Mouse (Mus musculus) CD4-positive helper T cell, adult 2 months (primary cell): Measurements from ENCODE around the gene Cox14.
"Not testable (repeated sequence)": the region's sequence is repeated elsewhere in the genome, so short reads cannot be mapped to it uniquely, and the experiment has no call there.

Source experiments
- DNase-seq: peaks from one replicate; pipeline ENCODE4 v3.0.0-alpha.2; 2012; ENCODE audit warnings: low read depth, missing footprints, low spot score

Gene Cox14

DNA sequence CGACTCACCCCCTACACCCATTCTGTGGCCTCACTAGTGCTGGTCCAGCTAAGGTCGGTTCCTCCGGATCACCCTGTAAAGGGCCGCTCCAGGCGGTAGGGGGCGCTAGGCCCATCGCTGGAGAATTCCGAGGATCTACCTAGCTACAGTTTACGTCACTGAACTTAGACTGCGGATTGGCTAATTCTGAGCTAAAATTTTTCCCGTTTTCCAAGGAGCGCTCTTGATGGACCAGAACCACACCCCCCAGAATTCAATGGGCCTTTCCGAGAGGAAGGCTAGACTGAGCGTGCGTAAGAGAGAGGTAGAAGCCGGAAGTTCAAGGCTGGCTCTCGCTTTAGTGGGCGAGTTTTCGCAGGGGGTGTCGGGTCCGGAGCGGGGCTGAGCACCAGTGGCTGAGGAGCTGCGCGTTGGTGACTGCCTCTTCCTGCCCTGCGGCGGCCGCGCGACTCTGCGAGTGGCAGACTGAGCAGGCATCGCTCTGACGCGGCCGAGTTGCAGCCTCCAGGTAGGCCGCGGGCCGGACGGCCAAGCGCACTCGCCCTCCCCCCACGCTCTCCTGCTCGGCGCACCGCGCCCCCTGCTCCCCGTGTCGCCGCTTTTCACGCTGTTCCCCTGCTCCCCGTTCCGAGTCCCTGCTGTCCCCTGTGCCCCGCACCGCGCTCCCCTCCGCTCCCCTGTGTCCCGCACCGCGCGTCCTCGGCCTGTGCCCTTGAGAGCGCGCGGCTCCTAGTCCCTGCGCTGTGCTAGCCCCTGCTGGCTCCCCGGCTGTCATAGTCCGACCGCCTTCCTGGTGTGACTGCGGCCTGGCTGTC lies at the start of gene Cox14:
TSS of gene Cox14 (plus strand) at position 278 of the 815 bp plus-strand sequence.
- peak; percentile 96 for DNase-seq

DNA sequence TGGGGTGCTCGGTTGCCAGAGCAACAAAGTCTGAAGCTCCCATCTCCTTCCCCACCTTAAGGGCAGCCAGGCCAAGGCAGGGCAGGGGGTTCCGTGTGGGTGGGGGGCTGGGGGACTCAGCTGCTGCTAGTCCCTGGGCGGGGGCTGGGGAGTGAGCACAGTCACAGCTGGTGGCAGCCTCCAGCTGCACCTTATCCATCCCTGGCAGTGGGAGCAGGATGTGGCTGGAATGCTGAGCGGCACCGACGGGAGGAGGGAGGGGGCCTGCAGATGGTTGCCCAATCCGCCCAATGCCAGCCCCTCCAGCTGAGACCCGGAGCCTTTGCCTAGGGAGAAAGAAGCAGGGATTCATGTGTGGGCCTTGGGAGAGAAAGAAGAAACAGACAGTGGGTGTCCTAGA lies 48.3 kb upstream of the Cox14 start:
- no peak for DNase-seq

DNA sequence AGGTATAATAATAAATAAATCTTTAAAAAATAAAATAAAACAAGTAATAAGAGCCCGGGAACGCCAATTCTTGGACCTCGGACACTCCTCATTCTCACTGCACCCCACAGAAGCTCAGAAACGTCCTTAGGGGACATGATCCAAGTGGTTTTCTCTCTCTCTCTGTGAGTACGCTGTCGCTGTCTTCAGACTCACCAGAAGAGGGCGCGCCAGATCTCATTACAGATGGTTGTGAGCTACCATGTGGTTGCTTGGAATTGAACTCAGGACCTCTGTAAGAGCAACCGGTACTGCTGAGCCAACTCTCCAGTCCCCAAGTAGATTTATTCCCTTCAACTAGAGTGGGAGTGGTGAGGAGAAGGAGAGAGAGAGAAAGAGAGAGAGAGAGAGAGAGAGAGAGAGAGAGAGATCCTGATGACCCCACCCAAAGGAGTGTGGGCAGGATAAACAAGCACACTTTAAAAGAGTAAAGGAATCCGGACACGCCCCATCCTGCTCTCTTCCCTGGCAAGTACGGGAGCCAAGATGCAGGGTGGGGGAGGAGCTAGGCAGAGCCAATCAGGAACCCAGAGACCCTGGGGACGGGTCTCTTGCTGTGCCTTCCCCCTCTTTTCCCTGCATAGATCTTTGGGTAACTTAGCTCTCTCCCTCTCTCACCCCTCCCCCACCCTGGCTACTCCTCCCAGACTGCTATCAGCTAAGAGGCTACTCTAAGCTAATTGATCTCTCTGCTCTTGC lies 47.2 kb upstream of the Cox14 start:
- peak; percentile 48 for DNase-seq

DNA sequence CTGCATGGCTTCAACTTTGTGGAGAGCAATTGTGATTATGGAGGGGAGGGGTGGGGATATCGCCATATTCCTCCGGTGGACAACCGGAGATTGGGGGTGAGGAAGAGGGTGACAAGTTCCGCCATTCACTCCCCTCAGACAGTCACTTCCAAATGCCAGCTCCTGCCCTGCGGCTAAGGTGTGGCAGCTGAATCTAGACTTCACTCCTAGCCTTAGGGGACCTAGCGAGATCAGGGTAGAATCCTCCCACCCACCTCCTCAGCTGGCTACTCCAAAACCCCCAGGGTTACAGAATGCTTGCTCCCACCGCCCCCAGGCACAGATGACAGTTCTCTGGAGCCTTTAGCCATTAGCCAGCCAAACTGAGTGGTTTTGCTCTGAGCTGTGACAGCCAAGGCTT lies 46.4 kb upstream of the Cox14 start:
- no peak for DNase-seq

DNA sequence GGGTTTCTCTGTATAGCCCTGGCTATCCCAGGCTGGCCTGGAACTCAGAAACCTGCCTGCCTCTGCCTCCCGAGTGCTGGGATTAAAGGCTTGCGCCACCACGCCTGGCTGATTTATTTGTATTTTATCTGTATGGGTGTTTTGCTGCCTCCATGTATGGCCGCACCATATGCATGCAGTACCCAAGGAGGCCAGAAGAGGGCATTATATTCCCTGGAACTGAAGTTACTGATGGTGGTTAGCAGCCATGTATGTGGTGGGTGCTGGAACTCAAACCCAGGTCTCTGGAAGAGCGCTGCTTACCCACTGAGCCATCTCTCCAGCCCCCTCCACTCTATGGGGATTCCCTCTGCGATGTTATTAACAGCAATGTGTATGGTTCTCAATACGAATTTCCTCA lies 42.5 kb upstream of the Cox14 start:
- no peak for DNase-seq

DNA sequence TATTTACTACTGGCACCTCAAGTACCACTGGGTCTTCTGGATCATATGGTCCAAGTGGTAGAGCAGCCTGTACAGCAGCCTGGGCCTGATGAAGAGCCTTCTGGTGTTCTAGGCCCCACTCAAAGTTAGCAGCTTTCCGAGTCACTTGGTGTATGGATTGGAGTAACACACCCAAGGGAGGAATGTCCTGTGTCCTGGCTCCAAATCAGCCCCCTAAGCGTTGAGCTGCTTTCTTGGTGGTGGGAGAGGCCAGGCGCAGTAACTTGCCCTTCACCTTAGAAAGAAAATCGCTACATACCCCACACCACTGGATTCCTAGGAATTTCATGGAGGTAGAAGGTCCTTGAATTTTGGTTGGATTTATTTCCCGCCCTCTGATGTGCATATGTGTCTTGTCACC lies 41.3 kb upstream of the Cox14 start:
- DNase-seq, result no peak

DNA sequence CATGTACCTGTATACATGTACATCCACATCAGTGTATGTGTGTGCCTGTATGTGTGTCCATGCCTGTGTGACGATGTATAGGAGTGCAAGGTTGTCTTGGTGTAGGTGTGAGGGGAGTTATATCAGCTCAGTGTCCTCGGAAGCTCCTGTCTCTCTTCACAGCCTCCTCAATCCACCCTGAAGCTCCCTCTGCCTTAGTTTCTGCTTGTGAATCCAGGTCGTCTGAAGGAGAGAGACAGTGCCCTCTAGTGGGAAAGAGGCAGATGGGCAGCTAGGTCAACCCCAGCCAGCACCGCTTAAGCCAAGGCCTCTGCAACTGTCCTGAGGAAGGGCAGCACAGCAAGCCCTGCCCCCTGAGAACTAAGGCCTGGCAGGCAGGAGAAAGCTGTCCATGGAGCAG lies 36.7 kb upstream of the Cox14 start:
- DNase-seq, result peak; percentile 49

DNA sequence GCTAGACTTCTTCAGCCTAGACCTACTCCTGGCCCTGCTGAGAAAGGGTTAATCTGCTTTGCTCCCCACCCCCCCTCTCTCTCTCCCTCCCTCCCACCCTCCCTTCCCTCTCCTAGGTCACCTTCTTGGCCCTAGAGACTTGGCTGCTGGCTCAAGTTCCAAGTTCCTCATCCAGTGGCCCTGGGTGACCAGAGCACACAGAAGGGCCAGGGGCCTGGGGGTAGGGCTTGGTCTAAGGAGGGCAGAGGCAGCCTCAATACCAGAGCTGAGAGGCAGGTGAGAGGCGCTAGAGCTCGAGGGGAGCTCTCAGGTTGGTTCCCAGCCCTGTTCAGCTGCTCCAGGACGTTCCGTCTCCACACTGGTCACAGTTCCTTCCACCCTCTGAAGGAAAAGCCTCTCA lies 34.5 kb upstream of the Cox14 start:
- DNase-seq, result no peak

DNA sequence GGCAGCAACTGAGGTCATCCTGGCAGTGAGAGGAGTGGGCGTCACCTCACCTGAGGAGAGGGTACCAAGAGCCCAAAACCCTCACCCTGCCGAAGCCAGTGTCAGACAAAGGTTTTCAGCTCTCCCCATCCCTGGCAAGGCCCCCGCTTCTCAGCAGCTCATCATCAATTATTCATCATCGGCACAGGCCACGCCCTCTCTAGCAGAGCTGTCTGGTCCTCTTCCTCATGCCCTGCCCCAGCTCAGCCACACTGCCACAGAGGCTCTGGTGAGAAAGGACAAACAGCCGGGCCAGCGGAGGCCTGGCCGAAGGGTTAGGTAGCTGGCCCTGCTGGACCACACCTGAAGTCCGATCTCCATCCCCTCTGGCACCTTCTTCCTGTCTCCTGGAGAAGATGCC lies 33.4 kb upstream of the Cox14 start:
- DNase-seq, result no peak

DNA sequence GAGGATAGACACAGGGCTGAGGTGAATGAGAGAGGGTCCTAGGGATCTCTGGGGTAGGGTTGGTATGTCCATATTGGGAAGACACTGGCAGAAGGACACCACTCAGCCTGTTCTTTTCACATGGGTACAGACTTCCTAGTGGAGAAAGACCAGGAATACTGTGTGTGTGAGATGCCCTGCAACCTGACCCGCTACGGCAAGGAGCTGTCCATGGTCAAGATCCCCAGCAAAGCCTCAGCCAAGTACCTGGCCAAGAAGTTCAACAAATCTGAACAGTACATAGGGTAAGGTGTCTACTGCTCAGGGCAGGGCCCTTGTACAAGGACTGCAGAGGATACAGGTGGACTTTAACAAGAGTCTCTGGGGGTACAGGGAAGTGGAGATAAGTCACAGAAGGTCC lies 28.1 kb upstream of the Cox14 start:
- DNase-seq, result no peak

DNA sequence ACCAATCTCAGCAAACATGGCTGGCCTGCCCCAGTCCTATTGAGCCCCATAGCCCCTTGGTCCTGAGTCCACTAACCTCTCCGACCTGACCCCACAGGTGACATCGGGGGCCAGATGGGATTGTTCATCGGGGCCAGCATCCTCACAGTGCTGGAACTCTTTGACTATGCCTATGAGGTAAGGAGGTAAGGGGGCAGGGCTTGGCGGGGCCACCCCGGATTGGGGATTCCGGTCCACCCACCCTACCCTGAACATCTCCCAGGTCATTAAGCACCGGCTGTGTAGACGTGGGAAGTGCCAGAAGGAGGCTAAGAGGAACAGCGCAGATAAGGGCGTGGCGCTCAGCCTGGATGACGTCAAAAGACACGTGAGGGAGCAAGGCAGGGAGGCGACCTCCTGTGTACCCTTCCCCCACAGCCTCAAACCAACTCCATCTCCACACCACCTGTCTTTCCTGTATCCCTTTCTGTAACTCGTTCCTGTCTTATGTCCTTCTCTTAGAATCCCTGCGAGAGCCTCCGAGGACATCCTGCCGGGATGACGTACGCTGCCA lies 26.8 kb upstream of the Cox14 start:
- peak; percentile 35 for DNase-seq

DNA sequence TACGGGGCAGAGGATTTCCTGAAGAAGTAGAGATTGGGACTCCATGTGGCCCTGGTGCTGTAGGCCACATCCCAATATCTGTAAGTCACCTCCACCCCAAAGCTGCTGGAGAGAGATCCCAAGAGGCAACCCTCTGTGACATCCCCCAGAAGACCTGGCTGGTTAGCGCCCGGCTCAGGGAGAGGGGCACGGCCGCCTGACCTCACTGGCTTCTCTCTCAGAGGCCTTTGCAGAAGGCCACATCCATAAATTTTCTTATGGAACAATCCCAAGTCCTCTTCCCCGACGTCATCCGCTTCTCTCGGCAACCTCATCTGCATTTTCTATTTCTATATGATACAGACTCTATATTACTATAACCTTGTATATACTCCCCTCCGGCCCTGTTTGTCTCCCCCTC lies 25.7 kb upstream of the Cox14 start:
- no peak for DNase-seq

DNA sequence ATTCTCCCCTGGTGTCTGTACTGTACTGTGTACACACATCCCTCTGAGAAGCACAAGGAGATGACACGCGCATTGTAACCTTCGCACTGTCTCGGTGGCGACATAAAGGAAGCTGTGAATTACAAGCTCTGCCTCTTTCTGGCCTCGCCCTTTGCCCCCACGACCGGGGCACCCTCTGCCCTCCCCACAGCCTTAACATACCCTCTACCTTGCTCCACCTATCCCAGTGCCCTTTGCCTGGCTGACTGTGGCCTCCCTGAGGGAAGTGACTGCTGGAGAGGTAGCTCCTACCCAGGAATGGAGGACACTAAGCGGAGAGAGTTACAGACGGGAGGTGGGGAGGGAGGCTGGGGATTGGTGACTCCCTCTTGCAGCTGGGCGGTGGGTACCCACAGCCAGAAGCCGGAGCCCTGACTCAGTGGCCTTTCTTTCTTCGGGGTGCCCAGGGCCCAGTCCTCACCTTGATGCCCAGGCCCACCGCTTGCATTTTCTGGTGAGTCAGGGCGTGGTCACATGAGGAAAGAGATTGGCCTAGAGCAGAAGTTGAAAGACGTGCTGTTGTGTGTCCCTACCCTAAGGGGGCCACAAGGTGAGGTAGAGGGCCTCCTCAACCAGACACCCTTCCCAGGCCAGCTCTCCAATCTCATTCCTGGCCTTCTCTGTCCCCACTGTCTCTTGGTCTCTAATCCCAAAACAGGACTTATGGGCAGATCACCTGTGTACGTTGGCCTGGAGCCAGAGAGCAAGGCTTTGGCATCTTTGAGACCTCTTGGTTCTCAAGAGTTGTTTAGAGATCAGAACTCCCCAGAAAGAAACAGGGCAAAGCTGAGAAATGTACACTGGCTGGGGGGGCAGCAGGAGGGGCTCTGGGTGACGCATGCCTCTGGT lies 25.0 kb upstream of the Cox14 start:
- no peak for DNase-seq

DNA sequence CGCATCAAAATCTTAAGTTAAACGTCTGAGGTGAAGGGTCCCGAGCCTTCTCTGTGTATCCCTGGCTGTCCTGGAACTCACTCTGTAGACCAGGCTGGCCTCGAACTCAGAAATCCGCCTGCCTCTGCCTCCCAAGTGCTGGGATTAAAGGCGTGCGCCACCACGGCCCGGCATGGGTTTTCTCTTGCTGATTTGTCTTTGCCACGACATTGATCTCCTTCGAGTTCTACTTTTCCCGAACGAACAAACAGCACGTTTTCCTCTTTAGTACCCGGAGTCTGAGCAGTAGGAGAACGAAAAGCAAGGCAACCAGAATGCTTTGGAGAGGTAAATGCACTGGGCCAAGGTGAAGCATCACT lies 23.8 kb upstream of the Cox14 start:
- DNase-seq, result not testable (repeated sequence)

DNA sequence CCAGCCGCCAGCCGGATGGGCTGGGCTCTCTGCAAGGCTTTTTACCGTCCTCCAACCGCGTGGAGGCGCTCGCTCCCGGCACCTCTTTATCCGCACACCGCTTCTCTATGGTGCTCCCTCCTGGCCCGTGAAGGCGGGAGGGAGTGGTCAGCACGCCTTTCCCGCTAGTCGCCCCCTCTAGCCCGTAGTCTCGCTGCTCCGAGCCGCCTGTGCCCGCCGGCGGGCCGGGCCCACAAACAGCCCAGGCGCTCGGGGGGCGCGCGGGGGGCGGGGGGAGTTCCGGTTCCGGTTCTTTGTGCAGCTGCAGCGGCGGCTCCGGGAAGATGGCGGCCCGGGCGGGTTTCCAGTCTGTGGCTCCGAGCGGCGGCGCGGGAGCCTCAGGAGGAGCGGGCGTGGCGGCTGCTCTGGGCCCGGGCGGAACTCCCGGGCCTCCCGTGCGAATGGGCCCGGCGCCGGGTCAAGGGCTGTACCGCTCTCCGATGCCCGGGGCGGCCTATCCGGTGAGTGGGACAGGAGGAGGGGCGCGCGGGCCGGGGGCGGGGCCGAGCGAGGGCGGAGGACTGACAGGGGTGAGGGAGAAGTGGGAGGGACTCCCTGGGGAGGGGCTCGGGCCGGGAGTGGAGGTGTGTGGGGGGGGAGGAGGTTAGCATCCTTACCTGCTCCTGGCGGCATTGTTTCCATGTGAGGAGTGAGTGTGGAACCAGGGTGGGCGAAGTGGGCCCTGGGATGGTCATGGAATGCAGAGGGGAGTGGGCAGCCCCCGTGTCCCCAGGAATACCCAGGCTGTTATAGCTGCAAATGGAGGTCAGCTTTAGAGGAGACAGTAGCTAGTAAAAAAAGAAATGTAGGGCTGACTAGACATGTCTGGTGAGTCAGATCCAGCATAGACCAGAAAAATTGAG lies 23.2 kb upstream of the Cox14 start, which contains the start of gene Smarcd1:
TSS of gene Smarcd1 (plus strand) at position 131 of the 902 bp plus-strand sequence.
- peak; percentile 91 for DNase-seq

DNA sequence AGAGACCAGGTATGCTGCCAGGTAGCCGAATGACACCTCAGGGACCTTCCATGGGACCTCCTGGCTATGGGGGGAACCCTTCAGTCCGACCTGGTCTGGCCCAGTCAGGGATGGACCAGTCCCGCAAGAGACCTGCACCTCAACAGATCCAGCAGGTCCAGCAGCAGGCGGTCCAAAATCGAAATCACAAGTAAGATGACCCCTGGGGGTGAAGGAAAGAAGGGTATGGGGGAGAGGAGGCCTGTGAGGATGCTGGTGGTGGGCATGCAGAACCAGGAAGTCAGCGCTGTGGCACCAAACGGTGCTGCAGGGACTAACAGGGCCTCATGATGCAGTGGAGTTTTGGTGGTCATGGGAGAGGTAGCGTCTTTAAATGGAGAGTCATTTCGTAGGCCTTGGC lies 22.3 kb upstream of the Cox14 start:
- peak; percentile 28 for DNase-seq

DNA sequence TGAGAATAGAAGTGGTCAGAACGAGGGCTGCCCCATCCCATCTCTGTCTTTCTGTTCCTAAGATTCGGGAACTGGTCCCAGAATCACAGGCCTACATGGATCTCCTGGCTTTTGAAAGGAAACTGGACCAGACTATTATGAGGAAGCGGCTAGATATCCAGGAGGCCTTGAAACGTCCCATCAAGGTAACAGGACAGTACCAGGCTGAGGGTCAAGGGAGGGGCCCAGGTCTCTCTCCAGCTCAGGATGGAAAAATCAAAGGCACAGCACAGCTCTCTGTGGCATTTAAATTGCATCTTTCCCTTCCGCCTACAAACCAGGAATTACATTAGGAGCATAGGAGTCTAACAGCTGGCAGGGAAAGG lies 21.8 kb upstream of the Cox14 start:
- no peak for DNase-seq

DNA sequence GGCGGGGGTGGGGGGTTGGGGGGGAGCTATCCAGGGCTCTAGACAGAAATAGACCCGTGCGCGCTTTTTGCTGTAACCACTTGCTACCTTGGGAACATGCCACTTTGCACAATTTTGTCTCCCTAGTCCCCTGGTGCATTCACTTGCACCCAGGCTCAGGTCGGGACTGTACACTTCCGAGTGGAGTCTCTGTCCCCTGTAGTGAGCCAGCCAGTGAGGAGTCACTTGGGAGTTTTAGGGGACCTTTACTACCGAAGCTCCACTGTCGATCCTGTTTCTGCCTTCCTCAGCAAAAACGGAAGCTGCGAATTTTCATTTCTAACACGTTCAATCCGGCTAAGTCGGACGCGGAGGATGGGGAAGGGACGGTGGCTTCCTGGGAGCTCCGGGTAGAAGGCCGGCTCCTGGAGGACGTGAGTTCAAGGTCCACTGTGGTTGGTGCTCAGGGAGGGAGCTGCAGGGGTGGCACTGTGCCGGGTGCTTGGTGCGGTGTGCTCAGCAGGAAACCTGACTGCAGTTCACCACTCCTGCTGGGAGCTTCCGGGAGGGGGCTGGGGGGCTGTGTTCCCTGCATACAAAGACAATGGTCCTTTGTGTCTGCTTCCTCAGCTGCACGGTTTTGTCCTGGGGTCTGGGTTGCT lies 21.3 kb upstream of the Cox14 start:
- DNase-seq, result no peak

DNA sequence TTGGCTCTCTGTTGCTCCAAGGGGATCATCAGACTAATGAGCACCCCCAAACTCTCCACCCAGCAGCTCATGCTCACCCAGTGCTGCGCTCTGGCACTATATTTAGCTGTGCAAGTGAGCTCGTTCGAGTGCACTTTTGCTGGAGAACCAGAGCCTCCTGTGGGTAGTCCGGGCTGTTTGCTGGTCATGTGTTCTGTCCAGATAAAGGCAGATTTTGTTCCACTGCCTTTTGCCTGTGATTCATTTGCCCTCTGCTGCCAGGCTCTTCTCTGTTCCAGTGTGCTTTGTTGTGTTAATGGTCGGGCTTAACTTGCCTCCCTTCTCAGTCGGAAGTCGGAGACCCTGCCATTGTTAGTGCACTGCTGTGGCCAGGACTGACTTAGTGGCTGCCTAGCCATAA lies 20.5 kb upstream of the Cox14 start:
- DNase-seq, result no peak

DNA sequence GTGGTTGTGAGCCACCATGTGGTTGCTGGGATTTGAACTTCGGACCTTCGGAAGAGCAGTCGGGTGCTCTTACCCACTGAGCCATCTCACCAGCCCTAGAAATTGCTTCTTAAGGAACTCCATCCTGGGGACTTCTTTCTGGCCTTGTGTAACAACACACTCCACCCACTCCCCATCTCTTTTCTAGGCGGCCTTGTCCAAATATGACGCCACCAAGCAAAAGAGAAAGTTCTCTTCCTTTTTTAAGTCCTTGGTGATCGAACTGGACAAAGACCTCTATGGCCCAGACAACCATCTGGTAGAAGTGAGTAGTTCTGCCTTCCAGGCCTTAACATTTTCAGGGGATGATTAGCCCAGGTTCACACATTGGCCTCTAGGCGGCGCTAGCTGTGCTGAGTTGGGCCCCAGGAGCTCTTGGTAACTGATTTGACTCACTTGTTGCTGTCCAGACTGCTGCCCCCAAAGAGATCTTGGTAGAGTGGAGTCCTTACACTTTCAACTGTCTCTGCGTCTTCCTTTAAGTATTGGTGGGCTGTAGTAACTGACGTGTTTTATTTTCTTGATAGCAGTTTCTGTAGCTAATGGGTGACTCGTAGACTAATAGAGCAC lies 19.9 kb upstream of the Cox14 start, which contains the start of gene Gm17349:
TSS of gene Gm17349 (minus strand) at position 51 of the 609 bp plus-strand sequence.
- peak; percentile 66 for DNase-seq
